Mouse (Mus musculus) retina, postnatal 7 days (tissue): ENCODE measurements around the gene Ahnak.
"Not testable (repeated sequence)": the region's sequence is repeated elsewhere in the genome, so short reads cannot be mapped to it uniquely, and the experiment has no call there.

ENCODE experiments used
- DNase-seq: peaks from one replicate; pipeline ENCODE4 v3.0.0-alpha.2; 2012; ENCODE audit warnings: low read depth, low spot score

Gene Ahnak

DNA sequence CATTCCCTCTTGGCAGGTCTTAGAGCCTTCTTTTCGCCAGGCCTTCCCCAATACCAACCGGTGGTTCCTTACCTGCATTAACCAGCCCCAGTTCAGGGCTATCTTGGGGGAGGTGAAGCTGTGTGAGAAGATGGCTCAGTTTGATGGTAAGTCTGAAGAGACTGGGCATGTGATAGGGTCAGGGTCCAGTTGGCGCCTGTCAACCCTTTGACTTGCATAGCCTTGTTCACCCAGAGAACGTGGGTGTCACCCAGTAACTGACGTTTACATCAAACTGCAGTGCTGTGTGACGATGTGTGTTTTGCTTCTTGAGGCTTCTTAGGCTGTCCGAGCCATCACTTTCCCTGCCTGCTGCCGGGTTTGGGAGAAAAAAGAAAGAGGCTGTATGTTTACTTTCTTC is 16.6 kb upstream of the Ahnak start:
- not testable (repeated sequence) for DNase-seq

DNA sequence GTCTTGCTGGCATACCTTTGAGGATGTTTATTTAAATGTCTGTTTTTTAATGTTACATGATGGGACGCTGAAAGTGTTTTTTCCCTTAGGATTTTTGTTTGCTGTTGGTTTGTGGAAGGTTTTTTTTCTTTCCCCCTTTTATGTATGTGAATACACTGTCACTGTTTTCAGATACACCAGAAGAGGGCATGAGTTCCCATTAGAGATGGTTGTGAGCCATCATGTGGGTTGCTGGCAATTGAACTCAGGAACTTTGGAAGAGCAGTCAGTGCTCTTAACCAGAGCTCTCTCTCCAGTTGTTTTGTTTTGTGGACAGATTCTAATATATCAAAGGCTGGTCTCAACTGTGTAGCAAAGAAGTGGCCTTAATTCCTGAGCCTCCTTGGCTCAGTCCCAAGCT is 14.4 kb upstream of the Ahnak start:
- no peak for DNase-seq

DNA sequence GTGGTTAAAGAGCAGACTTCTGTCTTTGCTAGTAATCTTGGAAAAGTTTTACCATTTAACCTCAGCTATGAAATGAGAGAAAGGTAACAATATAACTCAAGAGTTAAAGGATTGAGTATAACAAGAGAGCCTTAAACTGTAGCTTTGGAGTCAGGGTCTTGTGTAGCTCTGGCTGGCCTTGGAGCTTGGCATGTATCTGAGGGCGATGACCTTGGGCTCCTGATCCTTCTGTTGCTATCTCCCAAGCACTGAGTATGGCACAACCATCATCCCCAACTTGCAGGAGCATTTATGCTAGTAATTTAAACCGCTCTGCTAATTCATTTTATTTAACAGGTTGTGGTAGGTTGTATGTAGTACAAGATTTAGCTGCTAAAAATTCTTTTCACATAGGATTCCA is 13.6 kb upstream of the Ahnak start:
- DNase-seq = no peak

GRCm38 (mm10) chr19:8976535-8976934 is 12.5 kb upstream of the Ahnak start:
- DNase-seq = no peak

GRCm38 (mm10) chr19:8980771-8981170 is 8.3 kb upstream of the Ahnak start:
- DNase-seq = no peak

DNA sequence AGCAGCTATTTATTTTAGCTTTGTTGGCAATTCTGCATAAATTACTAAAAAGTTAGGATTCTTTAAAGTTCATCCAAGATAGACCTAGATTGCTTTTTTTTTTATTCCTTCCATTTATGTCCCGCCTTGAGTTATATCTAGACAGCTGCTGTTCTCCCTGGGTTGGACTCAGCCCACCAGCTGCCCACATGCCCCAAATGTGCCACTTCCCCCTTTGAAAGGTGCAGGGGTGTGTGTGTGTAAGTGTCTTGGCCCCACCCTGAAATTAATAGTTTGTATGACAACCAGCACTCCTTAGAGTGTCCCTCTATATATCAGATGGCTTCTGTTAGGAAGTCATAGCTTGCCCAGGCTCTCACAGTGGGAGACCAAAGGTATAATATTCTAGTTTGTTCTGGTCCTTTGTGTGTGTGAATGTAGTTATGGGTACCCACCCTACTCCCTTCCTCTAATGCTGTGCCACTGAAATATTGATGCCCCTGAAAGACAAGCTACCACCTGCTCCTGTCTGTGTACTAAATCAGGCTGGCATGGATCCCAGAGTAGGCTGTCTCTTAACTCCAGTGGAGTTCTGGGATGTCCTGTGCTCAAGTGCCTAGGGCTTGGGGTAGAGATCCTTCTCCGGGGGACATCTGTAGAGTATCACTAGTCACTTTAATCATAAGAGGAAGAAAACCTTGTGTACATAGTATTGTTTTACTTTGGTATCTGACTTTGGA is 7.5 kb upstream of the Ahnak start:
- DNase-seq = no peak

- no peak for DNase-seq
Measured at GRCm38 (mm10) chr19:8982303-8983149, 6.6 kb upstream of the Ahnak start.

DNA sequence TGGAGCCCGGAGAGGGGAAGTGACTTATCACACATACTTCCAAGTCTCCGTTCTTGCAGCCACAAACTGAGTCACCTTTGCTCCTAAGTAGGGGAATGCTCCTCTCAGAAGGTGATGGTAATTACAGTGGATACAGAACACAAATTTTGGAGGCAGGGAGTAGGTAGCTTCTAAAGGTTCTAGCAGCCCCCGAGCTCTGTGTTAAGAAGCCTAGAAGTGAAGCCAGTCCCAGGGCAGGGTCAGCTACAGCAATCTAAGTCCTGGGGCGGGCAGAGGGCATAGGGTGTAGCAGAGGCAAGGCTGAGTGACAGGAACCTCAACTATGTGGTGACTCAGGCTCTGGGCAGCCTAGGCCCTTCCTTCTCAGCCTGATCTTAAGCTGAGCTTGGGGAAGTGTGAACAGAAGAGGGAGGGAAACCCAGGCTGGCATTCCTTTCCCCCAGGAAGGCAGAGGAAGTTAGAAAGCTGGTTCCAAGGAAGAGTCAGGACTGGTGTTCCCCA is 5.9 kb upstream of the Ahnak start:
- DNase-seq = no peak

DNA sequence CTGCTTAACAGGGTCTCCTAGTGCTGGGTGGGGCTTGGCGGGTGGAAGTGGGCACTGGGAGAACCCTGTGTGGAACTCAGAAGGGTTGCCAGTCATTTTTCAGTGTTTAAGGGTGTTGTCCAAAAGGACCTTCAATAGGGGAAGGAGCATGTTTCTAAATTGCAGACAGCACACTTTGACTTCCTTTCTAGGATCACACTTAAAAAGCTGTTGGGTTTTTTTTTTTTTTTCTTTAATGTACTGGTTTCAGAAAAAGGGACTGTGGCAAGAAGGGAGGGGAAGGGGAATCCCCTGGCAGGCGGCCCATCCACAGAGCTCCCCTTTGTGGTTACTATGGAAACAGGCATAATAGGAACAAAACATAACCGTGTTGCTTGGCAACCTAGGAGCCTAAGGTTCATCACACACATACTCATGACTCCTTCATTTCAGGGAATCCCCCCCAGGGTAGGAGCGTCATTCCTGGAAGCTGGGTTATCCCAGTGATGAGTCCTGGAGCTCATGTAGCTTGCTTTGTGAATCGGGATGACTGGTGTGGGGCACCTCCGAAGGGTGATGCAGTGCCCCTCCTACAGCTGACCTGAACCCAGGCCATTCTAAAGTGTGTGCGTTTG is 4.7 kb upstream of the Ahnak start:
- DNase-seq = no peak

GRCm38 (mm10) chr19:8985891-8986290 is 3.2 kb upstream of the Ahnak start:
- DNase-seq = no peak

DNA sequence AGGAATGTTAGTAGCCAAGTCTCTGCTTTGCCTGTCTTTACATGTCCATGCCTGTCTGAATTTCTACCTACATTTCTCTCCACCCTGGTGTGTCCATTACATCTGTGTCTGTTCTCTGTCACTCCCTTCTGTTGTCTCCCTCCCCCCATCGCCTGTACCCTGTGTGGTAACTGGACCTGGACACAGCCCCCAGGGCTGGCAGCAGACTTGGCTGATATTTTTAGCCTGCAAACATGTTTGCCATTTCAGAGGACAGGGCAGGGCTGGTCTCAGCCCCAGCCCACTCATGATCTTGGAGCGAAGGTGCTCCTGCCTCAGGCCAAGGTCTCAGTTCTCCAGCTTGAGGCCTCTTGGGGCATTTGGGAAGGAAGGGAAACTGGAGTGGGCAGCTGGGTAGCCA is 1.3 kb upstream of the Ahnak start:
- no peak for DNase-seq

DNA sequence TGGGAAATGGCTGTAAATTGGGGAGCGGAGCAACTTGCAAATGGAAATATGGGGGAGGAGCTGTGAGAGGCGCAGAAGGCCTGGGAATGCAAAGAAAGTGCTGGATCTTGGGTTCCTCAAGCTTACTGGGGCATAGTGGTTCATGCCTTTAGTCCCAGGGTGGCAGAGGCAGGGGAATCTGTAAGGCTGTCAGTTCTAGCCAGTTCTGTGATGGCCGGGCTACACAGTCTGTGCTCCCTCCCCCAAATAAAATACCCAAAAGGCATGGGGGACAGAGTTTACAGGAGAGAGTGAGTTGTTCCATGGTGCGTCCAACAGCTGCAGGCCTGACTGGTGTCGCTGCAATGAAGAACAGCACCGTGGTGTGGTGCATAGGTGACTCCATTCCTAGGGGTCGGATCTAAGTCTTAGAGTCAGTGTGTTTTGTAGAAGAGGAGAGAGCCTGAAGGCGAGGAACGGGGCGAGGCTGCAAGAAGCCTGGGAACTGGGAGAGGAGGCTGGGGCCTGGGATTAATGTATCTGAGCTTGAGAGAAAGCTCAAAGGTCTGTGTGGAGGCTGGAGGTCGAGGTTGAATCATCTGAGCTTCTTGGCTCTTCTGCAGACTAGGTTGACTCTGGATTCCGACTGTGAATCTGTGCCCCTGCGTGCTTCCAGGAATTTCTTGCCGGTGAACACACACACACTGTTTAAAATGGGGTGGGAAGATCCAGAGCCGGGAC is 578 bp upstream of the Ahnak start:
- no peak for DNase-seq

DNA sequence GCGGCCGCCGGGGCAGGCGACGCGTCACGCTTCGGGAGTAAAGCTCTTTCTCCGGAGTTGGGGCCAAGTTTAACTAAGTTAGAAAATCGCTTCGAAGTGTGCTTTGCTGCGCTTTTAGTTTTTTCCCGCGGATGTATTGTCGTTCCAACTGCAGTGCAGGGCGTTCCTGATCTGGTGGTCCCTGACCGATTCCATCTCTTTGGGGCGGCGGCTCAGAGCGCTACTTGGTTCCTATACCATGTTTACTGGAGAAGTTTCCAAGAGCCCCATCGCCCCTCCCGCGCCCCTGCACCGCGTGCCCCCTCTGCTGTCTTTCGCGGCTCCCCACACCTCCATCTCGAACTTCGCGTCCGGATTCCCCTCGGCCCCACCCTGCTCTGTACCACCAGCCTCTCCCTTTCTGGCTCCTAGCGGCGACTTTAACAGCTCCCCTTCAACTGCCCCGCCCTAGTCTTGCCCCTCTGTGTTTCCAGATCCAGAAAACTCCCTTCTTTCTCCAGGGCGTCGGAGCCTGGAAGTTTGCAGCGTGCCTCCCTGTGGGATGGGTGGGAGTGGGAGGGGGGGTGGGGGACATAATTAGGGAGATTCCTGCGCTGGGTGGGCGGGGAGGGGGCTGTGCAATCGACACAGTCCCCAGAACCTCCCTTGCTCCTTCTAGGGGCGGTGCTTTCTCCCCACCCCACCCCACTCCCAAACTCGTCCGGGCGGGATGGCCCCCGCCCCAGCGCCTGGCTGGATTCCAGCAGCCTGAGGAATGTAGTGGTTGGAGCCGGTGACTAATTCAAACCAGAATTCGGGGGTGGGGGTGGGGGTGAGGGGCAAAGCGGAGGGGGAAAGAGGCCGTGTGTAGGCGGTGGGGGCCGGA is 715 bp downstream of the Ahnak start:
- no peak for DNase-seq

- no peak for DNase-seq
Measured at GRCm38 (mm10) chr19:8990432-8991102, 1.5 kb downstream of the Ahnak start.

DNA sequence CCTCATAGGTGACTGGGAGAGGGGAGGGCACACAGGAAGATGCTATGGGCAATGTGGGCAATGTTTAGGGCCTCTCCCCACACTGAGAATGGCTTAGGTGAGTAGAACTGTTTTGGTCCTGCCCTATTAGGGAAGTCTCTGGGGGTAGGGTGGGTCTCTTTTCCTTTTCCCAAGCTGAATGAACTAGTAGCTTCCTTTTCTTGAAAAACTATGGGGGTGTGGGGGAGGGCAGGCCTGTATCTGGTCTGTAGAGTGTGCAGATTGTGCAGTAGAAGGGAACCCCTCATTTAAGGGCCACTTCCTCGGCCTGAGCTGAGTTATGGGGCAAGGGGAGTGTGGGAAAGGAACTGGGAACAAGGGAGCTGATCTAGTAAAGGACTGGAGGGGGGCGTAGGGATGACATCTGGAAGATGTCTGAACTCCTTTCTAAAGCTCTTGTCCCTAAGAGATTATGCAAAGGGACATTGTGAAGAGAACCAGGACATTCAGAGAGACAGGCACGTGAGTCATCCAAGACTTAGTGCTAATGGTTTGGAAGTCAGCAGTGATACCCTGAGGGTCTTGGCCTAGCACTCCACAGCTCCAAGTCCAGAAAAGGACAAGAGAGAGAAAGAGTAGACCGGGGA is 2.3 kb downstream of the Ahnak start:
- DNase-seq = no peak

- no peak for DNase-seq
Measured at GRCm38 (mm10) chr19:8991871-8992735, 3.0 kb downstream of the Ahnak start.

GRCm38 (mm10) chr19:8992769-8993624 is 3.9 kb downstream of the Ahnak start:
- DNase-seq = no peak

DNA sequence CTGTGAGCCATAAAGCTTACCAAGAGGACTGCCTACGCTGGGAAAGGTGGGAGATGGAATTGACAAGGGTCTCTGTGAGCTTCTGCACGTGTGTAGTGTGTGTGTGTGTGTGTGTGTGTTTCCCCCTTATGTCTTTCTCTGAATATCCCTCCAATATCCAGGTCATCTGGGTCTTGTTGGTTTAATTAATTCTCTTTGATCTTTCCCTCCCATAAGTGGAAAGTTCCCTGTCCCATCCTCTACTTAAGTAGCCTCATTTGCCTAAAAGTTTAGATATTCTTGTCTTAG is 4.5 kb downstream of the Ahnak start:
- no peak for DNase-seq
